Mouse (Mus musculus): ENCODE results near the gene Dlx6.

GRCm38 (mm10) chr6:6880361-6881114 is 17.4 kb downstream of the Dlx6 start:
- TF ChIP-seq POLR2A (IDR thresholded peaks at IDR 0.05; ENCODE audit: control insufficient read depth, low read depth, low read length) (no peak), CTCF (IDR thresholded peaks at IDR 0.05; ENCODE audit: control insufficient read depth, insufficient read depth, insufficient replicate concordance, low read depth, low read length) (no peak)
